Mouse (Mus musculus): ENCODE measurements around the gene Frmpd2. TPM values are rescaled to one million over a fixed set of nuclear protein-coding genes. Genes with fewer than 3 reads are reported as not detected.

The Frmpd2 gene
- polyA plus RNA-seq, 1 experiment from 2014 or later = not detected

- no peaks in the 10 kb centered on the region for H3K4me1 ChIP-seq (replicated peaks; ENCODE audit: control insufficient read depth, insufficient read depth)
- no peak overlapping the region for H3K9ac ChIP-seq (ENCODE audit: low read length)
- H3K27ac ChIP-seq (replicated peaks) = no peak overlapping the region
- no peaks in the 10 kb centered on the region for H3K36me3 ChIP-seq (ENCODE audit: control insufficient read depth, insufficient read depth, low read length)
- WGBS = 61% methylated on average over 5 of the region's 5 CpGs
- no peak overlapping the region for H3K4me2 ChIP-seq (replicated peaks; ENCODE audit: low read depth)
- ATAC-seq (ENCODE audit: low FRiP score, low TSS enrichment) (no peak), DNase-seq (ENCODE audit: low spot score) (no peak)
- H3K9me3 ChIP-seq (ENCODE audit: control insufficient read depth, low read length) = no peaks in the 10 kb centered on the region
- TF ChIP-seq CTCF (IDR thresholded peaks at IDR 0.05; ENCODE audit: low read depth) (no peak), EP300 (optimal IDR thresholded peaks at IDR 0.05) (no peak)
- no peaks in the 10 kb centered on the region for H3K27me3 ChIP-seq (ENCODE audit: control insufficient read depth, insufficient read depth, low read length)
- no peak overlapping the region for H3K4me3 ChIP-seq (ENCODE audit: low read depth, low read length)
These were observed 25.9 kb downstream of the Frmpd2 start for GRCm38 (mm10) chr14:33497418-33497817.

GRCm38 (mm10) chr14:33498849-33499248 is 27.4 kb downstream of the Frmpd2 start:
- no peak overlapping the region for H3K9ac ChIP-seq (ENCODE audit: low read length)
- H3K4me3 ChIP-seq (ENCODE audit: low read depth, low read length) = no peak overlapping the region
- 35% methylated on average over 3 of the region's 3 CpGs for WGBS
- no peaks in the 10 kb centered on the region for H3K4me1 ChIP-seq (replicated peaks; ENCODE audit: control insufficient read depth, insufficient read depth)
- TF ChIP-seq CTCF (IDR thresholded peaks at IDR 0.05; ENCODE audit: low read depth) (no peak), EP300 (optimal IDR thresholded peaks at IDR 0.05) (no peak)
- H3K36me3 ChIP-seq (ENCODE audit: control insufficient read depth, insufficient read depth, low read length) = no peaks in the 10 kb centered on the region
- no peak overlapping the region for H3K27ac ChIP-seq (replicated peaks)
- no peaks in the 10 kb centered on the region for H3K27me3 ChIP-seq (ENCODE audit: control insufficient read depth, insufficient read depth, low read length)
- ATAC-seq (ENCODE audit: low FRiP score, low TSS enrichment) (0 out of 2 replicates have a peak, but pooled peaks have one; percentile 18), DNase-seq (ENCODE audit: low spot score) (peak; percentile 16)
- no peaks in the 10 kb centered on the region for H3K9me3 ChIP-seq (ENCODE audit: control insufficient read depth, low read length)
- no peak overlapping the region for H3K4me2 ChIP-seq (replicated peaks; ENCODE audit: low read depth)

- WGBS = 67% methylated on average over 10 of the region's 10 CpGs
- TF ChIP-seq CTCF (IDR thresholded peaks at IDR 0.05; ENCODE audit: low read depth) (no peak), EP300 (optimal IDR thresholded peaks at IDR 0.05) (no peak)
- no peaks in the 10 kb centered on the region for H3K4me1 ChIP-seq (replicated peaks; ENCODE audit: control insufficient read depth, insufficient read depth)
- no peak overlapping the region for H3K27ac ChIP-seq (replicated peaks)
- DNase-seq (ENCODE audit: low spot score) = no peak
- no peak overlapping the region for H3K4me3 ChIP-seq (ENCODE audit: low read depth, low read length)
- no peaks in the 10 kb centered on the region for H3K36me3 ChIP-seq (ENCODE audit: control insufficient read depth, insufficient read depth, low read length)
- H3K27me3 ChIP-seq (ENCODE audit: control insufficient read depth, insufficient read depth, low read length) = no peaks in the 10 kb centered on the region
- H3K9ac ChIP-seq (ENCODE audit: low read length) = no peak overlapping the region
- no peaks in the 10 kb centered on the region for H3K9me3 ChIP-seq (ENCODE audit: control insufficient read depth, low read length)
- no peak overlapping the region for H3K4me2 ChIP-seq (replicated peaks; ENCODE audit: low read depth)
- ATAC-seq (ENCODE audit: low FRiP score, low TSS enrichment) = no peak
These were observed 29.1 kb downstream of the Frmpd2 start for GRCm38 (mm10) chr14:33500631-33501030.

GRCm38 (mm10) chr14:33503311-33503710 is 31.8 kb downstream of the Frmpd2 start:
- TF ChIP-seq EP300 (optimal IDR thresholded peaks at IDR 0.05) (no peak), CTCF (IDR thresholded peaks at IDR 0.05; ENCODE audit: low read depth) (no peak)
- ATAC-seq (ENCODE audit: low FRiP score, low TSS enrichment) (no peak), DNase-seq (ENCODE audit: low spot score) (no peak)
- WGBS = 86% methylated on average over 9 of the region's 9 CpGs
- no peak overlapping the region for H3K9ac ChIP-seq (ENCODE audit: low read length)
- no peak overlapping the region for H3K4me2 ChIP-seq (replicated peaks; ENCODE audit: low read depth)
- no peaks in the 10 kb centered on the region for H3K36me3 ChIP-seq (ENCODE audit: control insufficient read depth, insufficient read depth, low read length)
- H3K9me3 ChIP-seq (ENCODE audit: control insufficient read depth, low read length) = no peaks in the 10 kb centered on the region
- H3K27ac ChIP-seq (replicated peaks) = no peak overlapping the region
- no peaks in the 10 kb centered on the region for H3K27me3 ChIP-seq (ENCODE audit: control insufficient read depth, insufficient read depth, low read length)
- H3K4me3 ChIP-seq (ENCODE audit: low read depth, low read length) = no peak overlapping the region
- H3K4me1 ChIP-seq (replicated peaks; ENCODE audit: control insufficient read depth, insufficient read depth) = no peaks in the 10 kb centered on the region

GRCm38 (mm10) chr14:33506696-33507095 is 35.2 kb downstream of the Frmpd2 start:
- Histone ChIP-seq H3K4me3 (ENCODE audit: low read depth, low read length) (no peak overlapping the region), H3K4me1 (replicated peaks; ENCODE audit: control insufficient read depth, insufficient read depth) (no peaks in the 10 kb centered on the region), H3K27me3 (ENCODE audit: control insufficient read depth, insufficient read depth, low read length) (no peaks in the 10 kb centered on the region), H3K27ac (replicated peaks) (no peak overlapping the region), H3K36me3 (ENCODE audit: control insufficient read depth, insufficient read depth, low read length) (no peaks in the 10 kb centered on the region), H3K9me3 (ENCODE audit: control insufficient read depth, low read length) (no peaks in the 10 kb centered on the region), H3K4me2 (replicated peaks; ENCODE audit: low read depth) (no peak overlapping the region), H3K9ac (ENCODE audit: low read length) (no peak overlapping the region)
- no peak for ATAC-seq (ENCODE audit: low FRiP score, low TSS enrichment)
- no peak for DNase-seq (ENCODE audit: low spot score)
- 69% methylated on average over 4 of the region's 4 CpGs for WGBS
- TF ChIP-seq CTCF (IDR thresholded peaks at IDR 0.05; ENCODE audit: low read depth) = no peak
- TF ChIP-seq EP300 (optimal IDR thresholded peaks at IDR 0.05) = no peak

GRCm38 (mm10) chr14:33508660-33509059 is 37.2 kb downstream of the Frmpd2 start:
- 78% methylated on average over 1 of the region's 1 CpGs for WGBS
- no peak overlapping the region for H3K27ac ChIP-seq (replicated peaks)
- no peak overlapping the region for H3K4me2 ChIP-seq (replicated peaks; ENCODE audit: low read depth)
- no peaks in the 10 kb centered on the region for H3K27me3 ChIP-seq (ENCODE audit: control insufficient read depth, insufficient read depth, low read length)
- H3K9me3 ChIP-seq (ENCODE audit: control insufficient read depth, low read length) = no peaks in the 10 kb centered on the region
- DNase-seq (ENCODE audit: low spot score) (no peak), ATAC-seq (ENCODE audit: low FRiP score, low TSS enrichment) (no peak)
- no peaks in the 10 kb centered on the region for H3K4me1 ChIP-seq (replicated peaks; ENCODE audit: control insufficient read depth, insufficient read depth)
- no peak overlapping the region for H3K9ac ChIP-seq (ENCODE audit: low read length)
- TF ChIP-seq CTCF (IDR thresholded peaks at IDR 0.05; ENCODE audit: low read depth) = no peak
- H3K4me3 ChIP-seq (ENCODE audit: low read depth, low read length) = no peak overlapping the region
- no peaks in the 10 kb centered on the region for H3K36me3 ChIP-seq (ENCODE audit: control insufficient read depth, insufficient read depth, low read length)
